Mouse (Mus musculus) heart, adult 2 months (tissue): ENCODE measurements at regions not wholly inside any gene's neighbourhood (a gene's known extent, or its start where the extent isn't known, plus 50 kb on each side); places are given as distances from the start of the nearest gene placed in this dataset.

Source experiments
- DNase-seq, 2 experiments: peaks; one replicate each; pipeline ENCODE4 v3.0.0; 2021
- H3K27ac ChIP-seq: fragments of 200-600 bp; 2 replicates; pipeline ENCODE4 v1.8.1; 2022
- H3K27me3 ChIP-seq: fragments of 200-500 bp; 2 replicates; pipeline ENCODE4 v1.6.1; 2012; ENCODE audit warnings: mild to moderate bottlenecking, low read length, inconsistent platforms, mixed read lengths; ENCODE audit not compliant: control insufficient read depth, insufficient read depth
- H3K36me3 ChIP-seq: fragments of 200-500 bp; 2 replicates; pipeline ENCODE4 v1.6.1; 2012; ENCODE audit warnings: low read length, inconsistent platforms; ENCODE audit not compliant: control insufficient read depth, insufficient read depth
- H3K4me1 ChIP-seq: fragments of 200-500 bp; 2 replicates; pipeline ENCODE4 v1.6.1; 2011; ENCODE audit warnings: low read length; ENCODE audit not compliant: control insufficient read depth, insufficient read depth
- H3K4me3 ChIP-seq: fragments of 200-600 bp; 2 replicates; pipeline ENCODE4 v1.8.1; 2022
- H3K79me2 ChIP-seq: fragments of 200-500 bp; replicated peaks from 2 replicates; pipeline ENCODE4 v1.6.1; 2012; ENCODE audit warnings: mild to moderate bottlenecking, inconsistent platforms, low read length, moderate library complexity, mixed read lengths; ENCODE audit not compliant: control insufficient read depth, insufficient read depth
- H3K9ac ChIP-seq: fragments of 200-500 bp; 2 replicates; pipeline ENCODE4 v1.6.1; 2012; ENCODE audit warnings: low read depth, mild to moderate bottlenecking, control low read depth, inconsistent platforms, low read length, mixed read lengths
- CTCF ChIP-seq: fragments of 200-600 bp; IDR thresholded peaks from 2 replicates; pipeline ENCODE4 v1.8.1; 2022; ENCODE audit warnings: antibody characterized with exemption, mild to moderate bottlenecking, moderate library complexity
- EP300 ChIP-seq: fragments of 200-500 bp; IDR thresholded peaks from 2 replicates; pipeline ENCODE4 v1.6.1; 2011; ENCODE audit warnings: low read depth, low read length, control low read depth; ENCODE audit not compliant: insufficient read depth
- POLR2A ChIP-seq: fragments of 200-500 bp; IDR thresholded peaks from 2 replicates; pipeline ENCODE4 v1.6.1; 2011; ENCODE audit warnings: mild to moderate bottlenecking, low read depth, low read length, control low read depth; ENCODE audit not compliant: insufficient read depth
- WGBS: fragments of 180-500 bp; shearing (Covaris S2); methylation state at CpG from one replicate; pipeline ENCODE4 v1.1.7; 2018; 5-methylcytosine and 5-hydroxymethylcytosine counted together
- intact Hi-C: fragments of 180-260 bp; cut with DNase I; formaldehyde crosslinking; loops from one replicate; pipeline ENCODE4 v1.15.1; 2025

- Histone ChIP-seq H3K4me1 (no peaks in the 10 kb centered on the region), H3K9ac (no peak overlapping the region), H3K36me3 (no peaks in the 10 kb centered on the region), H3K4me3 (no peak overlapping the region), H3K27ac (no peak overlapping the region), H3K27me3 (no peaks in the 10 kb centered on the region), H3K79me2 (no peaks in the 10 kb centered on the region)
- TF ChIP-seq EP300: no peak
- intact Hi-C loops: no loop called here
- no peak for DNase-seq
Observed at GRCm38 (mm10) chr3:60323514-60323913, 149.1 kb upstream of the Mbnl1 start.

GRCm38 (mm10) chr3:60324416-60324815 is 148.2 kb upstream of the Mbnl1 start:
- TF ChIP-seq CTCF: no peak
- TF ChIP-seq POLR2A: no peak
- TF ChIP-seq EP300: no peak
- Histone ChIP-seq H3K4me3 (no peak overlapping the region), H3K27ac (no peak overlapping the region), H3K4me1 (no peaks in the 10 kb centered on the region), H3K36me3 (no peaks in the 10 kb centered on the region), H3K9ac (no peak overlapping the region), H3K27me3 (no peaks in the 10 kb centered on the region), H3K79me2 (no peaks in the 10 kb centered on the region)
- intact Hi-C loops: no loop called here
- DNase-seq: no peak

GRCm38 (mm10) chr3:60324969-60325368 is 147.7 kb upstream of the Mbnl1 start:
- no peak for DNase-seq
- Histone ChIP-seq H3K9ac (no peak overlapping the region), H3K79me2 (no peaks in the 10 kb centered on the region), H3K36me3 (no peaks in the 10 kb centered on the region), H3K4me1 (no peaks in the 10 kb centered on the region), H3K4me3 (no peak overlapping the region), H3K27me3 (no peaks in the 10 kb centered on the region), H3K27ac (no peak overlapping the region)
- no peak for TF ChIP-seq CTCF
- no peak for TF ChIP-seq POLR2A
- TF ChIP-seq EP300: no peak
- intact Hi-C loops: no loop called here

- TF ChIP-seq EP300 (no peak), CTCF (no peak), POLR2A (no peak)
- no peak overlapping the region for H3K9ac ChIP-seq
- no peaks in the 10 kb centered on the region for H3K27me3 ChIP-seq
- no peak for DNase-seq
- no peaks in the 10 kb centered on the region for H3K79me2 ChIP-seq
- H3K27ac ChIP-seq: no peak overlapping the region
- no peaks in the 10 kb centered on the region for H3K4me1 ChIP-seq
- intact Hi-C loops: no loop called here
- no peaks in the 10 kb centered on the region for H3K36me3 ChIP-seq
- no peak overlapping the region for H3K4me3 ChIP-seq
Observed at GRCm38 (mm10) chr3:60332460-60332859, 140.2 kb upstream of the Mbnl1 start.

GRCm38 (mm10) chr3:60333669-60334068 is 139.0 kb upstream of the Mbnl1 start:
- Histone ChIP-seq H3K36me3 (no peaks in the 10 kb centered on the region), H3K27ac (no peak overlapping the region), H3K27me3 (no peaks in the 10 kb centered on the region), H3K9ac (no peak overlapping the region), H3K79me2 (no peaks in the 10 kb centered on the region), H3K4me1 (no peaks in the 10 kb centered on the region), H3K4me3 (no peak overlapping the region)
- DNase-seq: no peak
- 62% methylated on average over 2 of the region's 2 CpGs for WGBS
- intact Hi-C loops: no loop called here
- no peak for TF ChIP-seq CTCF
- TF ChIP-seq POLR2A: no peak
- TF ChIP-seq EP300: no peak

- Histone ChIP-seq H3K4me1 (no peaks in the 10 kb centered on the region), H3K27me3 (no peaks in the 10 kb centered on the region), H3K9ac (no peak overlapping the region), H3K27ac (no peak overlapping the region), H3K79me2 (no peaks in the 10 kb centered on the region), H3K4me3 (no peak overlapping the region), H3K36me3 (no peaks in the 10 kb centered on the region)
- no peak for DNase-seq
- TF ChIP-seq POLR2A (no peak), EP300 (no peak), CTCF (no peak)
- intact Hi-C loops: no loop called here
- 77% methylated on average over 2 of the region's 2 CpGs for WGBS
Observed at GRCm38 (mm10) chr3:60334133-60334532, 138.5 kb upstream of the Mbnl1 start.

GRCm38 (mm10) chr3:60346390-60346789 is 126.2 kb upstream of the Mbnl1 start:
- peaks cover 3% of the 10 kb centered on the region for H3K4me1 ChIP-seq
- no peak overlapping the region for H3K9ac ChIP-seq
- no peaks in the 10 kb centered on the region for H3K27me3 ChIP-seq
- intact Hi-C loops: no loop called here
- no peak for TF ChIP-seq POLR2A
- TF ChIP-seq EP300: no peak
- TF ChIP-seq CTCF: no peak
- H3K4me3 ChIP-seq: no peak overlapping the region
- no peaks in the 10 kb centered on the region for H3K79me2 ChIP-seq
- no peak overlapping the region; the same call in 1 of the 2 replicates for H3K27ac ChIP-seq
- peak in 1 of 2 experiments; percentile 14 for DNase-seq
- peaks cover 4% of the 10 kb centered on the region for H3K36me3 ChIP-seq
